Mouse (Mus musculus) gonadal fat pad, adult 2 months (tissue): ENCODE measurements around the gene Hist1h2be. TPM values are rescaled to one million over a fixed set of nuclear protein-coding genes. Genes with fewer than 3 reads are reported as not detected.

Source experiments
- polyA plus RNA-seq: library from polyadenylated mRNA; depleted of rRNA; stranded (reverse); fragments of >200 nt; gene quantifications from 2 replicates; pipeline ENCODE4 v1.2.3, GENCODE M21; 2012; rRNA removed

Gene Hist1h2be
- polyA plus RNA-seq, 1 experiment = 9.0 TPM

Other genes starting within 250 kb of the Hist1h2be start
- 3.8 and 3.9 TPM in 2 replicates for gene Abt1, start 197.3 kb downstream of the Hist1h2be start, polyA plus RNA-seq
- gene Btn1a1, start 155.2 kb downstream of the Hist1h2be start, polyA plus RNA-seq = 0.09 TPM in 1 of 2 replicates, not detected in the other
- gene Btn2a2, start 132.3 kb downstream of the Hist1h2be start, polyA plus RNA-seq = 0.09 TPM in 1 of 2 replicates, not detected in the other
- 50.9 and 92.4 TPM in 2 replicates for gene Hist1h4h, start 90.1 kb downstream of the Hist1h2be start, polyA plus RNA-seq
- gene Hist1h2af, start 87.2 kb downstream of the Hist1h2be start, polyA plus RNA-seq = 20.4 and 27.6 TPM in 2 replicates
- gene Hist1h3g, start 85.7 kb downstream of the Hist1h2be start, polyA plus RNA-seq = 1.5 and 2.8 TPM in 2 replicates
- gene Hist1h2bh, start 77.7 kb downstream of the Hist1h2be start, polyA plus RNA-seq = 0.61 and 0.81 TPM in 2 replicates
- gene Hist1h3f, start 77.1 kb downstream of the Hist1h2be start, polyA plus RNA-seq = 1.9 and 2.1 TPM in 2 replicates
- gene Hist1h4f, start 69.5 kb downstream of the Hist1h2be start, polyA plus RNA-seq = 3.9 and 8.5 TPM in 2 replicates
- gene Hist1h1d, start 67.9 kb downstream of the Hist1h2be start, polyA plus RNA-seq = 0.19 and 0.24 TPM in 2 replicates
- gene Hist1h3e, start 58.8 kb downstream of the Hist1h2be start, polyA plus RNA-seq = 11.9 and 13.2 TPM in 2 replicates
- gene Hist1h2ae, start 49.9 kb downstream of the Hist1h2be start, polyA plus RNA-seq = 0.49 and 1.3 TPM in 2 replicates
- gene Hist1h2bg, start 49.7 kb downstream of the Hist1h2be start, polyA plus RNA-seq = 18.7 and 22.4 TPM in 2 replicates
- 2.0 and 2.9 TPM in 2 replicates for gene Hist1h2bf, start 46.9 kb downstream of the Hist1h2be start, polyA plus RNA-seq
- gene Hist1h2ad, start 46.7 kb downstream of the Hist1h2be start, polyA plus RNA-seq = 1.3 and 2.0 TPM in 2 replicates
- 3.8 and 4.1 TPM in 2 replicates for gene Hist1h3d, start 45.4 kb downstream of the Hist1h2be start, polyA plus RNA-seq
- 6.9 and 9.6 TPM in 2 replicates for gene Hist1h4d, start 39.5 kb downstream of the Hist1h2be start, polyA plus RNA-seq
- 3.1 and 3.9 TPM in 2 replicates for gene Hist1h1e, start 1.4 kb upstream of the Hist1h2be start, polyA plus RNA-seq
- 0.32 and 0.63 TPM in 2 replicates for gene Hist1h2ac, start 62.8 kb upstream of the Hist1h2be start, polyA plus RNA-seq
- 245 and 281 TPM in 2 replicates for gene Hist1h2bc, start 63.1 kb upstream of the Hist1h2be start, polyA plus RNA-seq
- not detected in 2 replicates for gene Hist1h1t, start 74.7 kb upstream of the Hist1h2be start, polyA plus RNA-seq
- 3.9 and 6.4 TPM in 2 replicates for gene Hist1h4c, start 77.3 kb upstream of the Hist1h2be start, polyA plus RNA-seq
- 21.7 and 43.9 TPM in 2 replicates for gene Hfe, start 89.7 kb upstream of the Hist1h2be start, polyA plus RNA-seq
- 70.6 and 72.3 TPM in 2 replicates for gene Hist1h1c, start 117.7 kb upstream of the Hist1h2be start, polyA plus RNA-seq
- gene Hist1h3c, start 124.5 kb upstream of the Hist1h2be start, polyA plus RNA-seq = 2.4 and 3.3 TPM in 2 replicates
- 2.2 and 5.9 TPM in 2 replicates for gene Hist1h2bb, start 125.6 kb upstream of the Hist1h2be start, polyA plus RNA-seq
- 0.61 and 2.9 TPM in 2 replicates for gene Hist1h2ab, start 130.0 kb upstream of the Hist1h2be start, polyA plus RNA-seq
- gene Hist1h3b, start 131.1 kb upstream of the Hist1h2be start, polyA plus RNA-seq = 1.4 and 3.1 TPM in 2 replicates
- gene Hist1h4b, start 135.9 kb upstream of the Hist1h2be start, polyA plus RNA-seq = 0.82 and 3.9 TPM in 2 replicates
- 5.8 and 9.3 TPM in 2 replicates for gene Hist1h4a, start 140.1 kb upstream of the Hist1h2be start, polyA plus RNA-seq
- 2.8 and 4.3 TPM in 2 replicates for gene Hist1h3a, start 141.3 kb upstream of the Hist1h2be start, polyA plus RNA-seq
- not detected in 2 replicates for gene Hist1h1a, start 142.5 kb upstream of the Hist1h2be start, polyA plus RNA-seq
- 0.10 and 0.16 TPM in 2 replicates for gene Trim38, start 148.8 kb upstream of the Hist1h2be start, polyA plus RNA-seq
- 0.04 TPM in 1 of 2 replicates, not detected in the other for gene Slc17a2, start 185.9 kb upstream of the Hist1h2be start, polyA plus RNA-seq
- 0.06 TPM in 1 of 2 replicates, not detected in the other for gene Slc17a3, start 218.3 kb upstream of the Hist1h2be start, polyA plus RNA-seq
- 0.05 TPM in 1 of 2 replicates, not detected in the other for gene Slc17a1, start 246.6 kb upstream of the Hist1h2be start, polyA plus RNA-seq